Mouse (Mus musculus) olfactory bulb, adult 2 months (tissue): ENCODE measurements at regions not wholly inside any gene's neighbourhood (a gene's known extent, or its start where the extent isn't known, plus 50 kb on each side); places are given as distances from the start of the nearest gene placed in this dataset.

Source experiments
- CTCF ChIP-seq: fragments of 200-500 bp; IDR thresholded peaks from 2 replicates; pipeline ENCODE4 v1.5.1; 2012; ENCODE audit warnings: low read depth, mild to moderate bottlenecking, low read length, moderate library complexity; ENCODE audit not compliant: insufficient read depth
- POLR2A ChIP-seq: fragments of 200-500 bp; IDR thresholded peaks from 2 replicates; pipeline ENCODE4 v1.6.1; 2012; ENCODE audit warnings: mild to moderate bottlenecking, low read depth, low read length, moderate library complexity; ENCODE audit not compliant: insufficient read depth

DNA sequence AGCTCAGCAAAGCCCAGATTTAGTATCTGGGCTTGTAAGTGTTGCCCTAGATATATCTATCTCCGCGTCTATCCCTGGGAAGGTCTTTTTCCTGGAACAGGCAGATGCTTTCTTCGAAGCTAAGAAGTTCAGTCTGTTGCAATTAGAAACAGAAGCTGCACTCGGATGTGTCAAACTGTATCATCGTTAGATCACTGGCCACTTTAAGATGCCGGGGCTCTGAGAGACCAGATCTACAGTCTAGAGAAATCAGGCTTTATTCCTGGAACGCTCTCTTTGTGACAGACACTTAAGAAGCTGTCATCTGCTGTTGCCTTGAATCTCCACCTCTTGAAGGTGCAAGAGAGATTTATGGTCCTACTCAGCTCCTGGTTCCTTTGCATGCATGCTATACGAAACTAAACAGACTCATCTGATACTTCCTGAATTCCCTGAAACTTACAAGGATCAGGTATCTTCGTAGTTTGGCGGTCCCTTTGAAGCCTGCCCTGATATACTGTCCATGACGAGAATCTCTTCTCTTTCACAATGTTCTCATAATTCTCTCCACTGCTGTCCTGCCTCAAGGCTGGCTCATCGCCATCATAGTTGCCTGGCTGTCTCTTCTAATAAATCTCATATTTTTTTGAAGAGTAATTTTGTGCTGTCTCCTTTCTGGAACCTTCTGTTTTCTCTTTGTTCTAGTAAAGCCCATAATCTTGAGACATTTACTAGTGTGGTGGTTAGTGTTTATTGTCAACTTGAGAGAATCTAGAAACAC is 88.8 kb upstream of the C2cd4b start:
- TF ChIP-seq POLR2A (no peak), CTCF (no peak)
